Mouse (Mus musculus) lung, postnatal 0 days (tissue): Measurements from ENCODE around the gene Ncoa3. TPM values are rescaled to one million over a fixed set of nuclear protein-coding genes. Genes with fewer than 3 reads are reported as not detected.

ENCODE experiments used
- ATAC-seq: fragments of 200-750 bp; cut with Nextera tagmentation; 2 replicates; pipeline ENCODE4 v1.8.0; 2017; ENCODE audit warnings: moderate library complexity
- DNase-seq: peaks from one replicate; pipeline ENCODE4 v3.0.0-alpha.2; 2016; ENCODE audit warnings: low spot score
- H3K27ac ChIP-seq: fragments of 300-500 bp; sonication (generic); 2 replicates; pipeline ENCODE4 v1.5.1; 2014; ENCODE audit warnings: antibody characterized with exemption, mild to moderate bottlenecking, low read length, mixed read lengths
- H3K27me3 ChIP-seq: fragments of 300-500 bp; sonication (generic); replicated peaks from 2 replicates; pipeline ENCODE4 v1.6.1; 2014; ENCODE audit warnings: low read length, mixed read lengths; ENCODE audit not compliant: insufficient read depth
- H3K36me3 ChIP-seq: fragments of 300-500 bp; sonication (generic); 2 replicates; pipeline ENCODE4 v1.6.1; 2014; ENCODE audit warnings: low read length, mixed read lengths; ENCODE audit not compliant: insufficient read depth
- H3K4me1 ChIP-seq: fragments of 300-500 bp; sonication (generic); 2 replicates; pipeline ENCODE4 v1.6.1; 2014; ENCODE audit warnings: antibody characterized with exemption, low read depth, low read length, mixed read lengths; ENCODE audit not compliant: insufficient read depth
- H3K4me2 ChIP-seq: fragments of 300-500 bp; sonication (generic); replicated peaks from 2 replicates; pipeline ENCODE4 v1.6.1; 2014; ENCODE audit warnings: low read depth, mild to moderate bottlenecking, low read length, moderate library complexity, mixed read lengths
- H3K4me3 ChIP-seq: fragments of 300-500 bp; sonication (generic); 2 replicates; pipeline ENCODE4 v1.5.1; 2014; ENCODE audit warnings: low read depth, low read length
- H3K9ac ChIP-seq: fragments of 300-500 bp; sonication (generic); replicated peaks from 2 replicates; pipeline ENCODE4 v1.6.1; 2014; ENCODE audit warnings: low read depth, mild to moderate bottlenecking
- H3K9me3 ChIP-seq: fragments of 300-500 bp; sonication (generic); 2 replicates; pipeline ENCODE4 v1.6.1; 2016; ENCODE audit warnings: low read length, mixed read lengths
- CTCF ChIP-seq: IDR thresholded peaks from 2 replicates; pipeline ENCODE4 v1.5.1; 2016; ENCODE audit warnings: antibody characterized with exemption, mild to moderate bottlenecking
- EP300 ChIP-seq: IDR thresholded peaks from 2 replicates; pipeline ENCODE4 v1.6.1; 2016; ENCODE audit warnings: antibody characterized with exemption, mild to moderate bottlenecking, control low read depth
- WGBS: fragments of 180-500 bp; shearing (Covaris S2); extraction: QIAGEN DNeasy Blood & Tissue Kit; methylation state at CpG from one replicate; pipeline ENCODE4 v1.1.7; 2014; 5-methylcytosine and 5-hydroxymethylcytosine counted together
- polyA plus RNA-seq: library from polyadenylated mRNA; unstranded; fragments of >200 nt; fragmentation: Nextera tagmentation; extraction: Ambion mirVana; gene quantifications from 2 replicates; pipeline ENCODE4 v1.2.1, GENCODE M21; 2015

Ncoa3 gene
- polyA plus RNA-seq, 1 experiment from 2014 or later, result 8.5 TPM

DNA sequence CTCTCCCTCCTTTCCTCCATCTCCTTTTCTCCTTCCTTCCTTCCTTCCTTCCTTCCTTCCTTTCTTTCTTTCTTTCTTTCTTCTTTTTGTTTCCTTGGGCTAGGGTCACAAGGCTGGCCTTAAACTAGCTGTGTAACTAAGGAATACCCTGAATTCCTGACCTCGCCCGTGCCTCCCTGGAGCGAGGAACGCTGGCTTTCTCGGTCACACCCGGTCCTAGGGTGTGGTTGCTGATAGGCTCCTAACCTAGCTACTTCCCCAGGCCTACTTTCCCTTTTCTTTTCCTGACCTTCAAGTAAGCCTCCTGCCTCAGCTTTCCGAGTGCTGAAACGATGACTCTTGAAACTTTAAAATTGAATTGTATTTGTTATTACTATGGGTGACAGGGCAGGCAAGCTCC is 23.0 kb upstream of the Ncoa3 start:
- no peak for TF ChIP-seq EP300
- TF ChIP-seq CTCF, result no peak

DNA sequence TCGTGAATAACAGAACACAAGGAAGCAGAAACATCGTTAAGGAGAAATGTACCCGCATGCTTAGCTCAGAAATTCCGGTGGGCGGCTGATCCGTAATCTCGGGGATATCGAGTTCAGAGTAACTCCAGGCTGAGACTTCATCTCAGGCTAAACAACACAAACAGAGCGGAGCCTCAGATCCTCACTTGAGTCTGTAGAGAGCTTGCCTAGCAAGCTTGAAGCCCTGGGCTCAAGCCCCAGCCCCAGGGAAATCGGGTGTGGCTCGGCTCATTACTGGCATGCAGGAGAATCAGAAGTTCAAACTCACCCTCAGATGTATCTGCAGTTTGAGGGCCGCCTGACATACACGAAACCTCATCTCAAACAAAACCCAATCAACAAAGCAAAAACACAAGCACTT is 22.5 kb upstream of the Ncoa3 start:
- Histone ChIP-seq H3K4me3 (no peak overlapping the region), H3K4me2 (no peak overlapping the region), H3K27me3 (no peaks in the 10 kb centered on the region), H3K9me3 (no peaks in the 10 kb centered on the region), H3K4me1 (no peaks in the 10 kb centered on the region), H3K27ac (no peak overlapping the region), H3K36me3 (no peaks in the 10 kb centered on the region), H3K9ac (no peak overlapping the region)
- 73% methylated on average over 13 of the region's 13 CpGs for WGBS
- DNase-seq (no peak), ATAC-seq (no peak)
- TF ChIP-seq CTCF (no peak), EP300 (no peak)

More for the DNA sequence above, 23.0 kb upstream of the Ncoa3 start:
- Histone ChIP-seq H3K27ac (peak overlapping the region; percentile 38; the same call in 1 of the 2 replicates), H3K36me3 (no peaks in the 10 kb centered on the region), H3K4me2 (0 out of 2 replicates have a peak overlapping the region, but pooled peaks have one; percentile 5), H3K9ac (no peak overlapping the region), H3K27me3 (no peaks in the 10 kb centered on the region), H3K9me3 (no peaks in the 10 kb centered on the region), H3K4me1 (no peaks in the 10 kb centered on the region), H3K4me3 (no peak overlapping the region)
- ATAC-seq (peak; percentile 60), DNase-seq (peak; percentile 39)
- 24% methylated on average over 8 of the region's 8 CpGs for WGBS

DNA sequence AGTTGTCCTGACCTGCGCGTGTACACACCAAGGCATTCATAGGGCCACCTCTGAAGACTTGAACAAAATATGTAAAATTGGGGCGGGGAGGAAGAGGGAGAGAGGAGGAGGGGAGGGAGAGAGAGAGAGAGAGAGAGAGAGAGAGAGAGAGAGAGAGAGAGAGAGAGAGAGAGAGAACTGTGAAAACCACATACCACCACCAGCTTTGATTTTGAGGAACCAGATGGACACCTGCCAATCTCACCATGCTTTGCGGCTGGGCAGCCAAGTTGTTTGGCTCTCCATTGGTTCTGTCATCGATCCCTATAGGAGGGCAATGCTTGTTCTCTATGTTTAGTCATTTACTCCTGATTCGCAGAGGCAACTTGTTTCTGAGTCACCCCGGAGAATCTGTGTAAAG is 21.7 kb upstream of the Ncoa3 start:
- TF ChIP-seq CTCF (no peak), EP300 (no peak)

DNA sequence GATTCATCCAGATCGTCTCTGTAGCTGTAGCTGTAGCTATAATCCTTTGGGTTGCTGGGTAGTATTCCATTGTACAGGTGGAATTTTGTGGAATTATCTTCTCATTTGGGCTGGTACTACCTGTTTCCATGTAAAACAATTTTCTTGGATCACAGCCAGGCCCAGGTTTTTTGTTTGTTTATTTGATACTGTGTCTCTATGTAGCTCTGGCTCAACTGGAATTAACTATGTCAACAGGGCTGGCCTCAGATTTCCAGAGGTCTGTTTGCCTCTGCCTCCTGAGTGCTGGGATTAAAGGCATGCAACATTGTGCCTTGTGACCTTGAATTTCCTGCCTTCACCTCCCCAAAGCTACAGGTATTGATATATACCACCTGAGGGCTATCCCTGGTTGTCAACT is 18.1 kb upstream of the Ncoa3 start:
- Histone ChIP-seq H3K9me3 (no peaks in the 10 kb centered on the region), H3K9ac (no peak overlapping the region), H3K4me2 (no peak overlapping the region), H3K4me1 (no peaks in the 10 kb centered on the region), H3K27ac (no peak overlapping the region), H3K4me3 (no peak overlapping the region), H3K27me3 (no peaks in the 10 kb centered on the region), H3K36me3 (no peaks in the 10 kb centered on the region)
- 76% methylated on average over 1 of the region's 1 CpGs for WGBS
- ATAC-seq (no peak), DNase-seq (no peak)
- TF ChIP-seq CTCF (no peak), EP300 (no peak)

More for the DNA sequence above, 21.7 kb upstream of the Ncoa3 start:
- no peak overlapping the region for H3K4me3 ChIP-seq
- H3K9me3 ChIP-seq, result no peaks in the 10 kb centered on the region
- ATAC-seq, result no peak
- no peak overlapping the region for H3K27ac ChIP-seq
- no peak overlapping the region for H3K4me2 ChIP-seq
- DNase-seq, result no peak
- no peaks in the 10 kb centered on the region for H3K36me3 ChIP-seq
- H3K27me3 ChIP-seq, result no peaks in the 10 kb centered on the region
- H3K4me1 ChIP-seq, result no peaks in the 10 kb centered on the region
- no peak overlapping the region for H3K9ac ChIP-seq
- 94% methylated on average over 7 of the region's 7 CpGs for WGBS

DNA sequence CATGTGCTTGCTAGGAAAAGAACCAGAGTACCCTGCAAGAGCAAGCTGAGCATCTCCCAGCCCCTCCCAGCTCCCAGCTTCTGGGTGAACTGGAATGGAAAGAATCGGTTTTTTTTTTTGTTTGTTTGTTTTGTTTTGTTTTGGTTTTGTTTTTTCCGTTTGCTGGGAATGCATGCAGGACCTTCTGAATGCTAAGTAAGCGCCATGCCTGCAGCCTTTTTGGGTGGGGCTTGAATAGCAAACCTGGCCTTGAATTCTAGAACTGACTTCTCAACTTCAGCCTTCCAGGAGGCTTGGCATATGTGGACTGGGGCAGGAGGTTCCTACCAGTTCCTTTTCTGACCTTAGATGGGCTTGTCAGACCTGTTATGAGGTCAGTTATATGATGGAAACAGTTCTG is 16.2 kb upstream of the Ncoa3 start:
- no peak overlapping the region for H3K4me2 ChIP-seq
- ATAC-seq (no peak), DNase-seq (no peak)
- H3K27ac ChIP-seq, result no peak overlapping the region
- WGBS, result 68% methylated on average over 3 of the region's 3 CpGs
- H3K36me3 ChIP-seq, result no peaks in the 10 kb centered on the region
- H3K9me3 ChIP-seq, result no peaks in the 10 kb centered on the region
- no peak overlapping the region for H3K9ac ChIP-seq
- no peaks in the 10 kb centered on the region for H3K27me3 ChIP-seq
- no peak overlapping the region for H3K4me3 ChIP-seq
- H3K4me1 ChIP-seq, result no peaks in the 10 kb centered on the region
- no peak for TF ChIP-seq CTCF
- TF ChIP-seq EP300, result no peak

DNA sequence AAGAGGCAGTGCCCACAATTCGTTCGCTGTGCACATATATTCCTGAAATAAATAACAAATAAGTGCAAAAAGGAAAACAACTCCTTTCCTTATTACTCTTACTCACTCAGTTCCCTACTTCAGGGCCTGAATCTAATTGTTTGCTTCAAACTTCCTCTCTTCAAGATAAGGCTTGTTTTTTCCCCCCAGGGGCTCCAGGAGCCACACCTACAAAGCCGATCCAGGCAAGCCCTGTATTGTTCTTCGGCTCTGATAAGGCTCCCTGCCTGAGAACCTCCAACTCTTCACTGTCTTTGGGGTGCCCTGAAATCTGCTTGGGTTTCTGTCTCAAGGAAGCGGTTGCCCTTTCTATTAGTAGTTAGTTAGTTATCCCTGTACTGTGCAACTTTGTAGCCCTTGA is 15.6 kb upstream of the Ncoa3 start:
- no peak overlapping the region for H3K27ac ChIP-seq
- H3K9me3 ChIP-seq, result no peaks in the 10 kb centered on the region
- 37% methylated on average over 5 of the region's 5 CpGs for WGBS
- H3K4me3 ChIP-seq, result no peak overlapping the region
- H3K27me3 ChIP-seq, result no peaks in the 10 kb centered on the region
- H3K4me1 ChIP-seq, result no peaks in the 10 kb centered on the region
- H3K4me2 ChIP-seq, result no peak overlapping the region
- no peak overlapping the region for H3K9ac ChIP-seq
- TF ChIP-seq CTCF (no peak), EP300 (peak; percentile 70)
- DNase-seq (peak; percentile 27), ATAC-seq (no peak)
- H3K36me3 ChIP-seq, result no peaks in the 10 kb centered on the region

DNA sequence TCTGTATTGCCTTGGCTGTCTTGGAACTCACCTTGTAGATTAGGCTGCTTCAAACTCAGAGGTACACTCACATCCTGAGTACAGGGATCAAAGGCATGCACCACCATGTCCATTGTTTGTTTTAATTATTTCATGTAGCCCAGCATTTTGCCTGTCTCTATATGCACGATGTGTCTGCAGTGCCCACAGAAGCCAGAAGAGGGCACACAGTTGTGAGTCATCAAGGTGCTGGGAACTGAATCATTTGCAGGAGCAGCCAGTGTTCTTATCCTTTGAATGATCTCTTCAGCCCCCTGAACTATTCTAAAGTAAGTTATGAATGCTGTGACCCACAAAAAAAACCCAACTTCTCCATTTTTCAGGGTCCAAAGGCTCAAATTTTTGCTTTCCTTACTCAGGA is 14.3 kb upstream of the Ncoa3 start:
- ATAC-seq, result no peak
- 97% methylated on average over 1 of the region's 1 CpGs for WGBS
- Histone ChIP-seq H3K4me1 (0 out of 2 replicates have a peak, but pooled peaks cover 3% of the 10 kb centered on the region), H3K27ac (no peak overlapping the region), H3K36me3 (no peaks in the 10 kb centered on the region), H3K9me3 (no peaks in the 10 kb centered on the region), H3K27me3 (no peaks in the 10 kb centered on the region), H3K9ac (no peak overlapping the region), H3K4me2 (no peak overlapping the region), H3K4me3 (no peak overlapping the region)
- no peak for DNase-seq
- peak; percentile 31 for TF ChIP-seq CTCF
- no peak for TF ChIP-seq EP300
